Mouse (Mus musculus): ENCODE results near the gene Gm49368. TPM values are rescaled to one million over a fixed set of nuclear protein-coding genes. Genes with fewer than 3 reads are reported as not detected.

Gene Gm49368
- total RNA-seq, 2 experiments from 2014 or later: not detected

DNA sequence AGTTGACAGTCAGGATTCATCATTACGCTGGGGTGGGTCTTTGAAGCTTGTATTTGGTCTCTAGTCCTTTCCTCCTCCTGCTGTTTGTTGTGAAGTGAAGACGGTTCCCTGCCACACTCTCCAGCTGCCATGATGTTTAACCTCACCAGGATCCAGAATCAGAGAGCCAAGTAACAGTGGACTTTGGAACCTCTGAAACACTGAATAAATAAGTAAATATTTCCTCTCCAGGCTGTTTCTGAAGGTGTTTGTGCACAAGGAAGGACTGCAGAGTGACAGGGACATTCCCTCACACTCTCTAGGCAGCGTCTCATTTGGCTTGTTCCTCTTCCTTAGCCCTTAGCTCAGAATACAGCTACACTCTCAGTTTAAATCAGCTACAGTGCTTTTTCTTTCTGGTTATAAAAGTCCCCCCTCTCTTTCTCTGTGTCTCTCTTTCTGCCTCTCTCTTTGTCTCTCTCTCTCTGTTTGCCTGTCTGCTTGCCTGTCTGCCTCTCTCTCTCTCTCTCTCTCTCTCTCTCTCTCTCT is 5.5 kb upstream of the Gm49368 start:
- intact Hi-C loops (cut with DNase I): no loop called here
- DNase-seq: no peak

DNA sequence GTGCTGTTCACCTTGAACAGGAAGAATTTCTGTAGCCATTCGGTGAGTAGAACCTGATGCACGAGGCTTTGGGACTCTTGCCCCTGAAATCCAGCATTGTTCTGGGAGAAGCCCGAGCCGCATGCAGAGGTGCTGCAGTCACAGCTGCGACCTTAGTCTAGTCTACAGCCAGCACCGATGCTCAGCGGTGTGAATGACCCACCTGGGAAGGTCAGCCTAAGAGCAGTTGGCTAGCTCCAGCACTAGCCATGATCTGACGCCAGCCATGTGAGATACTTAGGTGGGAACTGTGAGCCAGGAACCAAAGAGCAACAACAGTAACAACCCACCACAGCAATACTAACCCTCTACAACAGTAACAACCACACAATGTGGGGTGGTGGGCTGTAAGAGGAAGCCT is 4.6 kb upstream of the Gm49368 start:
- DNase-seq: no peak
- intact Hi-C loops (cut with DNase I): no loop called here

DNA sequence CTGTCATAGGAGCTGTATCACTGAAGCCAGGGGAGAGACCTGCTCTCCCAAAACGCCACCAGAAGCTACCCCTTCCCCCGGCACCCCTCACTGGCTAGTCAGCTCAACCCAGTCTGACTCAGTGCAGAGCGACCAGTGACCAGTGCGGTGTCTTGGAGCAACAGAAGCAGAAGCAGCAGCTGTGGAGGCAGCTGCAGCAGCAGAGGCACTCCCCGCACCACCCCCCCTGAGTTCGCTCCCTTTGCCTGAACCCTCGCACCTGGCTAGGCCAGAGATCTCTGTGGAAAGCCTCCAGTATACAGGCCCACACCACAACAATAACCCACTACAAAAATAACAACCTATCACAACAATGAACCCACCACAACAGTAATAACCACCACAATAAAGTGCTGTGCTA is 3.9 kb upstream of the Gm49368 start:
- intact Hi-C loops (cut with DNase I): no loop called here
- DNase-seq: no peak

DNA sequence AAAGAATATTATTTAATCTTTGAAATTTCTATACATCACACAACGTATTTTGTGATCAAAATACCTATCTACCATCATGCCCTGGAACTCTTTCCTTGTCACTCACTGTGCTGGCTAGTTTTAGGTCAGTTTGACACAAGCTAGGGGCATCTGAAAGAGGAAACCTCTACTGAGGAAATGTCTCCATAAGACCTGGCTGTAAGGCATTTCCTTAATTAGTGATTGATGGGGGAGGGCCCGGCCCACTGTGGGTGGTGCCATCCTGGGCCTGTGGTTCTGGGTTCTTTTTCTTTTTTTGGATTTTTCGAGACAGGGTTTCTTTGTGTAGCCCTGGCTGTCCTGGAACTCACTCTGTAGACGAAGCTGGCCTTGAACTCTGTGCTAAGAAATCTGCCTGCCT is 3.4 kb upstream of the Gm49368 start:
- intact Hi-C loops (cut with DNase I): no loop called here
- no peak for DNase-seq

DNA sequence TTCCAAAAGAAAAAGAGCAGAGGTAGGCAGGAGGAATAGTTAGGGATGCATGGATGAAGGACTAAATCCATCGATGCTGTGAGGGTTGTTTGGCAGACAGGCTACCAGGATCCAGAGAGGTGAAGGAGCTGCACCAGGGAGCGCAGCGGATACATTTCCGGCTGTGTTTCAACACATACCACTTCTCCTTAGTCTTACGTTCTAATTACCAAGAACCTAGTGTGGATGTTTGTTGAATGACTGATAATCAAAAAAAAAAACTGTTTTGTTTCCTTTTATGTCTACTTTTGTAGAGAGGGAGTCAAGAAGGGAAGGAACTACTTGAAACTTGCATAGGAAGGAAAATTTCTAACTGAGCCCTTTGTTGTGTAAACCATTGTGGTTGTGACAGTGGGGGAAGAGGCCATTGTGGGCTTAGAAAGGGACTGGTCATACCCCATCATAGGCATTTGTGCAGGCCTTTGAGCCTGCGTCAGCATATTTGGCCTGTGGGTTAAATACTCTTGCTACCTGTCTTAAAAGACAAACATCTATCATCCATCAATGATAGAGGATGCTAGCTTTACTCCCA is 813 bp downstream of the Gm49368 start:
- intact Hi-C loops (cut with DNase I): no loop called here
- no peak for DNase-seq

DNA sequence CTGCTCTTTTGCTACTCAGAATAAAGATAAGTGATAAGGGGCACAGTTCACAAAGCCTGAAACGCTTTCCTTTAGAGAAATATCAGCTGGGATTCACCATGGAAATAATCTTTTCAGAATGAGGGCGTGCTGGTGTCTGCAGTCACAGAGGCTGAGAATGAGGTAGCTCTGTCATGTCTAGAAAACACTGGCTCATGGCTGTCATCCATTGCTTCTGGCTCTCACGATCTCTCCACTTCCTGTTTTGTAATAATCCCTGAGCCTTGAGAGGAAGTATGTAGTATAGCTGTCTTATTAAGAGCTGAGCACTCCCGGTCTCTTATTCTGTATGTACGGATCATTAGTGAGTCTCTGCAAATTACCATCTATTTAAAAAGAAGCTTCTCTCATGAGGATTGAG is 3.1 kb downstream of the Gm49368 start:
- no peak for DNase-seq
- intact Hi-C loops (cut with DNase I): no loop called here

- intact Hi-C loops (cut with DNase I): no loop called here
- no peak for DNase-seq
These were observed 5.4 kb downstream of the Gm49368 start for GRCm38 (mm10) chr7:128067847-128068246.

- DNase-seq: no peak
- intact Hi-C loops (cut with DNase I): no loop called here
These were observed 7.4 kb downstream of the Gm49368 start for GRCm38 (mm10) chr7:128069844-128070243.

- intact Hi-C loops (cut with DNase I): no loop called here
These were observed 9.3 kb downstream of the Gm49368 start for GRCm38 (mm10) chr7:128071816-128072215.

GRCm38 (mm10) chr7:128080012-128080411 is 17.5 kb downstream of the Gm49368 start:
- DNase-seq: no peak
- intact Hi-C loops (cut with DNase I): no loop called here

More at GRCm38 (mm10) chr7:128071816-128072215, 9.3 kb downstream of the Gm49368 start:
- no peak for DNase-seq

DNA sequence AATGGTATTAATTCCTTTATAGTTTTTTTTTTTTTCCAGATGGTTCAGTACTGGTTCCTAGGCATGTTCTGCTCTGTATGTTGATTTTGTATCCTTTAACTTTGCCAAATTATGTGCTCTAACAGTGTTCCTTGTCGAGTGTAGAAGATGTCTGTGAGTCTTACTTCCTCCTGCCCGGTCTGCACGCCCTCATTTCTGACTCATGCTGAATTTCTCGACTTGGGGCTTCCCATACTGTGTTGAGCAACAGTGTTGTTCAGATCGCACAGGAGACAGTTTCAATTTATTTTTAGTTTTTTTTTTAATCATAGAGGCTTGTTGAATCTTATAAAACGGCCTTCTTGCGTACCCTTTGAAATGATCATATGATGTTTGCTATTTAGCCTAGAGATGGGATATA is 26.7 kb downstream of the Gm49368 start:
- intact Hi-C loops (cut with DNase I): no loop called here
- DNase-seq: no peak

GRCm38 (mm10) chr7:128098135-128098534 is 35.7 kb downstream of the Gm49368 start:
- intact Hi-C loops (cut with DNase I): no loop called here
- DNase-seq: no peak

GRCm38 (mm10) chr7:128100742-128101357 is 38.4 kb downstream of the Gm49368 start:
- DNase-seq: no peak
- intact Hi-C loops (cut with DNase I): loop anchor here (10.0 kb wide), 1 partner anchor 244 kb away; no protein-coding TSS in a partner anchor

- intact Hi-C loops (cut with DNase I): loop anchor here (2.0 to 10.0 kb wide), 2 partner anchors 104 to 240 kb away; no protein-coding TSS in a partner anchor
- no peak for DNase-seq
These were observed 42.8 kb downstream of the Gm49368 start for GRCm38 (mm10) chr7:128105246-128105645.

- intact Hi-C loops (cut with DNase I): loop anchor here (10.0 kb wide), 1 partner anchor 237 kb away; no protein-coding TSS in a partner anchor
- no peak for DNase-seq
These were observed 45.0 kb downstream of the Gm49368 start for GRCm38 (mm10) chr7:128107462-128107861.

GRCm38 (mm10) chr7:128110314-128110713 is 47.8 kb downstream of the Gm49368 start:
- intact Hi-C loops (cut with DNase I): no loop called here
- no peak for DNase-seq

GRCm38 (mm10) chr7:128112131-128112530 is 49.6 kb downstream of the Gm49368 start:
- DNase-seq: no peak
- intact Hi-C loops (cut with DNase I): no loop called here

- intact Hi-C loops (cut with DNase I): no loop called here
- DNase-seq: no peak
These were observed 52.1 kb downstream of the Gm49368 start for GRCm38 (mm10) chr7:128114371-128115105.

DNA sequence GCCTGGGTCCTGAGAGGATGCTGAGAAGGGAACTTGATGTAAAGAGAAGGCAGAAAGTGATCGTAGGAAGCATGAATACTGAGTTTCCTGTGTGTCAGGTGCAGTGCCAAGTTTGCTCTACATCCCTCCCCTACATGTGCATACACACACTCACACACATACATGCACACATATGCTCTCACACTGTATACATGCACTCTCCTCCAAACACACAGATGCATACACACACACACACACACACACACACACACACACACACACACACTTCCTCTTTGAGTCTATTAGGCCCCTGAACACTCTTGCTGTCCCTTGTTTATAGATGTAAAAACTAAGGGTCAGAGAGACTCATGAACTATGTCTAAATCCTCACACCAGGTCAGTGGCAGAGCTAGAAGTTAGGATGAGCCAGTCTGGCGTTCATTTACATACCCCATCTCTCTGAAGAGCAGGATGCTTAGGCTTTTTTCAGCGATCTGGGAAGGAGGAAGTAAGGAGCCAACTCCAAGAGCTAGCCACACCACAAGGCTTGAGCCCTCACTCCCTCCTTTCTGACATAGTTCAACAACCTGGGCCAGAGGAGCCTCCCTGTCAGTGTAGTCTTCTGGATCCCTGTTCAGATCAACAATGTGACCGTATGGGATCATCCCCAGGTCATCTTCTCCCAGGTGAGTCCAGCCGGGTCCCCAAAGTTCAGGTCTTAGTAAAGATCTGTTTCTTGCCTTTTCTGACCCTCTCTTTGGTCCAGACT is 52.9 kb downstream of the Gm49368 start:
- intact Hi-C loops (cut with DNase I): no loop called here

DNA sequence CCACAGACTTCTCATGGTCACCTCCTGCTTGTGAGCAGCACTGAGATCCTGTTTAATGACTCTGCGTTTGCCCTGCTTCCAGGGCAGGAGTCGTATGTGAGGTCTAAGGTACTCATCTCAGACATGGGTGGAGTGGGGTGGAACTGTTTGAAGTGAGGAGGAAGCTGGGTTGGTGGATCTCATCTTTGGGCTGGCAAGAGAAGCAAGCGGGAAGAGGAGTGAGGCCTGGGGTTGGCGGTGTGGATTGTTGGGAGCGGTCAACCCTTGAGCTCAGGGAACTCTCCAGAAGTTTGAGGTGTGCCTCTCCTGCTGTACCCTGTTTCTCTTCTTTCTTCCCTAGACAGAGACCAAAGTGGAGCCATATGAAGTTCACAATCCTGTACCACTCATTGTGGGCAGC is 53.9 kb downstream of the Gm49368 start:
- intact Hi-C loops (cut with DNase I): no loop called here

More for the DNA sequence above, 52.9 kb downstream of the Gm49368 start:
- no peak for DNase-seq

More for the DNA sequence above, 53.9 kb downstream of the Gm49368 start:
- no peak for DNase-seq

Measured in heart, postnatal 10 days (tissue).